Mouse (Mus musculus) liver, embryonic 11.5 days (tissue): ENCODE data around the gene Creld2. TPM values are rescaled to one million over a fixed set of nuclear protein-coding genes. Genes with fewer than 3 reads are reported as not detected.

ENCODE experiments used
- ATAC-seq: fragments of 200-750 bp; cut with Nextera tagmentation; replicated peaks from 2 replicates; pipeline ENCODE4 v1.8.0; 2017; ENCODE audit warnings: moderate number of reproducible peaks, mild to moderate bottlenecking, moderate TSS enrichment, moderate library complexity; ENCODE audit not compliant: low FRiP score
- DNase-seq: peaks from one replicate; pipeline ENCODE4 v3.0.0-alpha.2; 2017; ENCODE audit warnings: low spot score
- H3K27ac ChIP-seq: fragments of 300-500 bp; sonication (generic); 2 replicates; pipeline ENCODE4 v1.5.1; 2014; ENCODE audit warnings: mild to moderate bottlenecking, low read depth, low read length, control low read depth
- H3K27me3 ChIP-seq: fragments of 300-500 bp; sonication (generic); replicated peaks from 2 replicates; pipeline ENCODE4 v1.6.1; 2014; ENCODE audit warnings: low read length, mixed read lengths; ENCODE audit not compliant: control insufficient read depth, insufficient read depth
- H3K36me3 ChIP-seq: fragments of 300-500 bp; sonication (generic); 2 replicates; pipeline ENCODE4 v1.6.1; 2014; ENCODE audit warnings: mild to moderate bottlenecking, low read length, moderate library complexity, mixed read lengths; ENCODE audit not compliant: control insufficient read depth, insufficient read depth
- H3K4me1 ChIP-seq: fragments of 300-500 bp; sonication (generic); replicated peaks from 2 replicates; pipeline ENCODE4 v1.6.1; 2014; ENCODE audit warnings: low read length, mixed read lengths; ENCODE audit not compliant: control insufficient read depth, insufficient read depth
- H3K4me2 ChIP-seq: fragments of 300-500 bp; sonication (generic); 2 replicates; pipeline ENCODE4 v1.6.1; 2014; ENCODE audit warnings: mild to moderate bottlenecking, control low read depth, moderate library complexity
- H3K4me3 ChIP-seq: fragments of 300-500 bp; sonication (generic); 2 replicates; pipeline ENCODE4 v1.5.1; 2014; ENCODE audit warnings: low read depth, low read length, control low read depth
- H3K9ac ChIP-seq: fragments of 300-500 bp; sonication (generic); 2 replicates; pipeline ENCODE4 v1.6.1; 2014; ENCODE audit warnings: low read depth, low read length, control low read depth
- H3K9me3 ChIP-seq: fragments of 300-500 bp; sonication (generic); 2 replicates; pipeline ENCODE4 v1.6.1; 2016; ENCODE audit warnings: low read length, inconsistent platforms, mixed read lengths; ENCODE audit not compliant: control insufficient read depth
- WGBS: fragments of 180-500 bp; shearing (Covaris S2); extraction: QIAGEN DNeasy Blood & Tissue Kit; methylation state at CpG from one replicate; pipeline ENCODE4 v1.1.7; 2014; 5-methylcytosine and 5-hydroxymethylcytosine counted together
- polyA plus RNA-seq: library from polyadenylated mRNA; unstranded; fragments of >200 nt; fragmentation: Nextera tagmentation; extraction: Ambion mirVana; gene quantifications from 2 replicates; pipeline ENCODE4 v1.2.1, GENCODE M21; 2014

Creld2 gene
- polyA plus RNA-seq, 1 experiment from 2014 or later: 109 TPM

DNA sequence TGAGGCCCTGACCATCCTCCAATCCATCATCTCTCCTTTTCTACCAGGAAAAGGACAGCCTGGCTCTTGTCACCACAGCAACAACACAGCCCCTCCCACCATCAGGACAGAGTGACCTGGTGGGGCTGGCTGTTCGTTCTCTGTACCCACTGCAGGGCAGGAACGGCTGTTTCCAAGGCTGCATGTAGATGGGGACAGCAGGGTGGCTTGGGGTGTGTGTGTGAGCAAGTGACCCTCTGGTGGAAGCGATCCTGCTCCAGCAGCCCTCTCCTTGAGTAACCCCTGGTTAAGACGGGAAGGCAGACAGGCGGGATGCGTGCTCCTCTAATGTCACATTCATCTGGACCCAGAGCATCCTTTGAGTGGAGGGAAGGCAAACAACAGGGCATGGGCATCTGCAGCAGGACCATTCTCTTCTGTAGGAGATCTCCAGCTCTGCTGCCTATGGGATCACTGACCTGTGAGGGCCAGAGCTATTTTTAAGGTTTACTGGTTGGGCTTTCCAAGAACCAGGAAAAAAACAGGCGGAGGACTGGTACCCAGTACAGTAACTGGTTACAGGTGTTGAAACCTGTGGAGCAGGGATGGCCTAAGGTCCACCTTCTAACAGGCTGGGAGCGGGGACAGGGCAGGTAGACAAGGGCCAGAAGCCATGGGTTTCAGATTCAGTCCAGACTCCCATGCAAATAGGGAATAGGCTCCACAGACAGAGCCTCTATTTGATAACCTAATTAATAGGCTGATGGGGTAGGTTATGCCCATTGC, 39.9 kb downstream of the Creld2 start:
- H3K4me1 ChIP-seq: peaks cover 15% of the 10 kb centered on the region
- ATAC-seq: no peak
- no peaks in the 10 kb centered on the region for H3K36me3 ChIP-seq
- no peak overlapping the region for H3K4me2 ChIP-seq
- H3K9ac ChIP-seq: no peak overlapping the region
- no peak overlapping the region for H3K27ac ChIP-seq
- no peak overlapping the region for H3K4me3 ChIP-seq
- 71% methylated on average over 8 of the region's 8 CpGs for WGBS
- DNase-seq: no peak
- no peaks in the 10 kb centered on the region for H3K27me3 ChIP-seq
- no peaks in the 10 kb centered on the region for H3K9me3 ChIP-seq

DNA sequence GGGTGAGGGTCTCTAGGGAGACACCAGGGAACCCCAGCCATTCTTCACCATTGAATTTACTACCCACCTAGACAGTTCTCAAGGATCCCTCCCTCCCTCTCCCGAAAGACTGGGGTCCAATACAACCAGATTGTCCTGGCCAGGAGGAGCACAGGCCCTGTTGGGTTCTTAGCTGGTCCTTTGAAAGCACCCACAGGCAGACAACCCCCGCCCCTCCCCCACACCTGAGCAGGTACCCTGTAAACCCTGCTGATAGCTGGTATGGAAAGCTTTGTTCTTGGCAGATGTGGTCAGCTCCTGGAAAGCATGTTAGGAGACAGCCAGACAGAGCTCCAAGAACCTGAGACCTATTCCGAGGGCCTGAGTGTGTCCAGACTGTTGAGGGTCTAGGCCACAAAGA, 41.3 kb downstream of the Creld2 start:
- no peaks in the 10 kb centered on the region for H3K9me3 ChIP-seq
- DNase-seq (no peak), ATAC-seq (no peak)
- 84% methylated on average over 3 of the region's 3 CpGs for WGBS
- no peak overlapping the region for H3K4me2 ChIP-seq
- H3K4me1 ChIP-seq: peaks cover 27% of the 10 kb centered on the region
- H3K4me3 ChIP-seq: no peak overlapping the region
- no peak overlapping the region for H3K27ac ChIP-seq
- peaks cover 9% of the 10 kb centered on the region; the same call in 1 of the 2 replicates for H3K36me3 ChIP-seq
- H3K27me3 ChIP-seq: no peaks in the 10 kb centered on the region
- no peak overlapping the region for H3K9ac ChIP-seq

DNA sequence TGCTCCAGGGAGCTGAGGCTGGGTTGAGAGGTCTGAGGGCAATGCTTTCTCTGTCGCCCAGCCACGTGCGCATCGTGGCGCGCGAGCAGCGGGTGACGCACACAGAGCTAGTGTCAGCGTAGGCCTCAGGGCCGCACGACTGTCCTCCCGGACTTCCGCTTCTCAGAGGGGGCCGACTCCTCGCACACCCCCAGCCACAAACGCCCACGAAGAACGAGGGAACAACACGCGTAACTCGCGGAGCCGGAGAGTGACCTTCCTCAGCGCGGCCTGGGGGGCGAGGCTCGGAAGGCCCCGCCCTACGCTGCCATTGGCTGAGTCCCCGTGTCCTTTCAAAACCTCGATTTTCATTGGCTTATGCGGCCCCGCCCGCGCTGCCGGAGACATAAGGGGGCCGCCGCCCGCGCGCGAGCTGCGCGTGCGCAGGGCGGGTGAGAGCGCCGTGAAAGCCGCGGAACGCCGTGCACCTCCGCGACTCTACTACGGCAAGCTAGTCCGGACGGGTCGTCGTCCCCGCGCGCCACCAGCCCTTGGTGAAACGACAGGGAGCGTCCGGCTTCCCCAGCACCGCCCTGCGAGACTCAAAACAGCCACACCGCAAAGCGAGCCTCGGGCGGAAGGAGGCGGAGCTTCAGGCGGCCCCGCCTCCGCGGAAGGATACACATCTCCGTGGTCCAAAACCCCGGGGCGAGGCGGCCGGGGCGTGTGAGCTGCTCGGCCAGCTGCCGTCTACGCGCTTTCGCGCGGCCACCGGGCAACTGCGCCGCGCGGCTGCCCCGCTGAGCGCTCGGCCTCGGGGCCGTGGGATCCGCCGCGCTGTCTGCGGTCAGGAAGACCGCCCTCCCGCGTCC, 42.6 kb downstream of the Creld2 start, which contains the start of gene Pim3:
TSS of gene Pim3 (plus strand) at position 415 of the 851 bp plus-strand sequence.
- peaks cover 36% of the 10 kb centered on the region for H3K4me1 ChIP-seq
- under 1% methylated on average over 106 of the region's 107 CpGs for WGBS
- peak; percentile 86 for ATAC-seq

DNA sequence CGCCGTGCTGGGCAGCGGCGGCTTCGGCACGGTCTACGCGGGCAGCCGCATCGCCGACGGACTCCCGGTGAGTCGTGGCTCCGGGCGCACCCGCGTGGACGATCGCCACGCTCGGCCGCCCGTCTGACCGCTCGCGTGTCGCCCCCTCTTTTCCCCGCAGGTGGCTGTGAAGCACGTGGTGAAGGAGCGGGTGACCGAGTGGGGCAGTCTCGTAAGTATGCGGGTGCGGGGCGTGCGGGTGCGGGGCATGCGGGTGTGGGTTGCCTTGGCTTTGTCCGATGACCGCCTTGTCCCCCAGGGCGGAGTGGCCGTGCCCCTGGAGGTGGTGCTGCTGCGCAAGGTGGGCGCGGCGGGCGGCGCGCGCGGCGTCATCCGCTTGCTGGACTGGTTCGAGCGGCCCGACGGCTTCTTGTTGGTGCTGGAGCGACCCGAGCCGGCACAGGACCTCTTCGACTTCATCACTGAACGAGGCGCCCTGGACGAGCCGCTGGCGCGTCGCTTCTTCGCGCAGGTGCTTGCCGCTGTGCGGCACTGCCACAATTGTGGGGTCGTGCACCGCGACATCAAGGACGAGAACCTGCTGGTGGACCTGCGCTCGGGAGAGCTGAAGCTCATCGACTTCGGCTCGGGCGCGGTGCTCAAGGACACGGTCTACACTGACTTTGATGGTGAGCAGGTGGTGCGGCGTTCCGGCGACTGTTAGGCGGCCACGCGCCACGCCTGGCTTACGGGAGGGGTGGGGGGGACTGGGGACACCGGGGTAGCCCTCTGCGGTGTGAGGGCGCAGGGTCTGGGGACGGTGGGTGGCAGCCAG, 43.6 kb downstream of the Creld2 start:
- peak overlapping the region; percentile 89 for H3K27ac ChIP-seq
- H3K9ac ChIP-seq: peak overlapping the region; percentile 88
- peaks cover 47% of the 10 kb centered on the region for H3K4me1 ChIP-seq
- H3K9me3 ChIP-seq: no peaks in the 10 kb centered on the region
- H3K36me3 ChIP-seq: peaks cover 13% of the 10 kb centered on the region; the same call in 1 of the 2 replicates
- H3K4me3 ChIP-seq: peak overlapping the region; percentile 90
- WGBS: under 1% methylated on average over 97 of the region's 98 CpGs
- 0 out of 2 replicates have a peak, but pooled peaks have one; percentile 1 for ATAC-seq
- peak; percentile 66 for DNase-seq
- peak overlapping the region; percentile 96 for H3K4me2 ChIP-seq
- H3K27me3 ChIP-seq: no peaks in the 10 kb centered on the region

More for the DNA sequence above, 42.6 kb downstream of the Creld2 start, which contains the start of gene Pim3:
- Histone ChIP-seq H3K27ac (peak within 1 kb of the TSS; percentile 89), H3K9ac (peak within 1 kb of the TSS; percentile 88), H3K4me2 (peak within 1 kb of the TSS; percentile 96), H3K9me3 (no peaks in the 10 kb centered on the region), H3K36me3 (peaks cover 13% of the 10 kb centered on the region; the same call in 1 of the 2 replicates), H3K4me3 (peak within 1 kb of the TSS; percentile 90), H3K27me3 (no peaks in the 10 kb centered on the region)
- DNase-seq: peak; percentile 95

DNA sequence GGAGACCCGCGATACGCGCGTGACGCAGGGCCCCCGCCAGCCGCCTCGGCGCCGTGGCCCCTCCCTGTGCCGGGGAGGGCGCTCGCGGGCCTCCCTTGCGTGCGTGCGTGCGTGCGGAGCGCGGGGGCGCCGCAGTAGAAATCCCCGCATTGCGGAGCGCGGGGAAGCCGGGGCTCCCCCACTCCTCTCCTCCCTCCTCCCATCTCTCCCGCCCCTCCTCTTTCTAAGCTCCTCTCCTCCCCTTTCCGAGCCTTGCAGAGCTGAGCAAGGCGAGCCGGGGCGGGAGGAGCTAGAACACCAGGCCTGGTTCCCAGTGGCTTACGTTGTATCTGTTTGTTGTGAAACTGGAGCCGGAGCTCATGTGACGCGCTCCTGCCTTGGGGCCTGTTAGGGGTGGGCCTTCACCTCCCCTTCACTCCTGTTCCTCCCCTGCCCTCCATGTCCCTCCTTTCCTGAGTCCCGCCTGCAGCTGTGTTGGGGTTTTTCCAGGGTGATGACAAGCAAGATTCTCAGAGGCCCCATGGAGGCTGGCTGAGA, 44.3 kb downstream of the Creld2 start:
- Histone ChIP-seq H3K27ac (peak overlapping the region; percentile 89), H3K36me3 (peaks cover 13% of the 10 kb centered on the region; the same call in 1 of the 2 replicates), H3K27me3 (no peaks in the 10 kb centered on the region), H3K4me2 (peak overlapping the region; percentile 96), H3K4me3 (peak overlapping the region; percentile 90), H3K9me3 (no peaks in the 10 kb centered on the region), H3K4me1 (peaks cover 48% of the 10 kb centered on the region), H3K9ac (peak overlapping the region; percentile 88)
- DNase-seq (peak; percentile 77), ATAC-seq (peak; percentile 51)
- WGBS: under 1% methylated on average over 29 of the region's 39 CpGs

DNA sequence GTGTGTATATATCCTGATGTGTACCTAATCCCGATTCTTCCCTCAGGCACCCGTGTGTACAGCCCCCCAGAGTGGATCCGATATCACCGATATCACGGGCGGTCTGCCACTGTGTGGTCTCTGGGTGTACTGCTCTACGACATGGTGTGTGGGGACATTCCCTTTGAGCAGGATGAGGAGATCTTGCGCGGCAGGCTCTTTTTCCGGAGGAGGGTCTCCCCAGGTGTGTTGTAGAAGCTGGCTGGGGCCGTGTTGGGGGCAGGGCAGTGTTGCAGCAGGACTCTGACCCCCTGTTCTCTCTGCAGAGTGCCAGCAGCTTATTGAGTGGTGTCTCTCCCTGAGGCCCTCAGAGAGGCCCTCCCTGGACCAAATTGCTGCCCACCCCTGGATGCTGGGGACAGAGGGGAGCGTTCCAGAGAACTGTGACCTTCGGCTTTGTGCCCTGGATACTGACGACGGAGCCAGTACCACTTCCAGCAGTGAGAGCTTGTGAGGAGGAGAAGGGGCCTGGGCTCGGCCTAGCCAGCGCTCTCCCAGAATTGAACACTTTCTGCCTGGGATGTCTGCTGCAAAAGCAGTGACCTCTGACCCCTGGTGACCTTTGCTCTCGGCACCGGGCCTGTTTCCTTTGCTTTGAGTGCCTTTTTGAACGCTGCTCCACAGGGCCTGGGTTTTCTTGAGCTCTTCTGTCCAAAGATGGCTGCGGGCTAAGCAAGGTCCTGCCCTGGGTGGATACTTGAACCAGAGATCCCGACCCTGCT, 45.0 kb downstream of the Creld2 start:
- peaks cover 48% of the 10 kb centered on the region for H3K4me1 ChIP-seq
- H3K4me2 ChIP-seq: peak overlapping the region; percentile 96
- no peaks in the 10 kb centered on the region for H3K9me3 ChIP-seq
- H3K4me3 ChIP-seq: peak overlapping the region; percentile 90
- no peaks in the 10 kb centered on the region for H3K27me3 ChIP-seq
- H3K27ac ChIP-seq: 0 out of 2 replicates have a peak overlapping the region, but pooled peaks have one; percentile 2
- peak; percentile 1; the same call in 1 of the 2 replicates for ATAC-seq
- peak; percentile 49 for DNase-seq
- WGBS: 62% methylated on average over 22 of the region's 22 CpGs
- H3K9ac ChIP-seq: peak overlapping the region; percentile 88
- H3K36me3 ChIP-seq: peaks cover 13% of the 10 kb centered on the region; the same call in 1 of the 2 replicates

DNA sequence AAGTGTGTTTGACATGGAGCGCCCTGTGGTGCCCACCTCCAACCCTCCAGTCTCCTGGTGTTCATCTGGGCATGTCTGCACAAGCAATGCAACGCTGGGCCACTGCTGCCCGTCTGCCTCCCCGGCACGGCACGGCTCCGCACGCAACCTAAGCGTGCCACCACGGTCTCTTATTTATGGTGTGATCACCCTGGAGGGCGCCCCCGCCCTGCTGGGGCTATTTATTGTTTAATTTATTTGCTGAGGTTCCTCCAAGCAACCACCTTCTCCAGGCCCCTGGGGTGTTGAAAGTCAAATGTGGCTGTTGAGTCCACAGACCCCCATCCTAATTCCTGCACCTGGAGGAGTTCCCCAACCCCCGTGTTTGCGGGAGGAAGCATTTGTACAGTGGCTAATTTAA, 45.6 kb downstream of the Creld2 start:
- 0 out of 2 replicates have a peak overlapping the region, but pooled peaks have one; percentile 2 for H3K27ac ChIP-seq

More for the DNA sequence above, 45.6 kb downstream of the Creld2 start:
- no peak for DNase-seq
- 87% methylated on average over 14 of the region's 14 CpGs for WGBS
- Histone ChIP-seq H3K4me1 (peaks cover 48% of the 10 kb centered on the region), H3K27me3 (no peaks in the 10 kb centered on the region), H3K9ac (no peak overlapping the region), H3K9me3 (no peaks in the 10 kb centered on the region), H3K4me3 (peak overlapping the region; percentile 90), H3K36me3 (peaks cover 13% of the 10 kb centered on the region; the same call in 1 of the 2 replicates), H3K4me2 (peak overlapping the region; percentile 96)
- no peak for ATAC-seq
